Comparison of ENCODE assay signal across 9 mouse cellular contexts in the genomic region with DNA sequence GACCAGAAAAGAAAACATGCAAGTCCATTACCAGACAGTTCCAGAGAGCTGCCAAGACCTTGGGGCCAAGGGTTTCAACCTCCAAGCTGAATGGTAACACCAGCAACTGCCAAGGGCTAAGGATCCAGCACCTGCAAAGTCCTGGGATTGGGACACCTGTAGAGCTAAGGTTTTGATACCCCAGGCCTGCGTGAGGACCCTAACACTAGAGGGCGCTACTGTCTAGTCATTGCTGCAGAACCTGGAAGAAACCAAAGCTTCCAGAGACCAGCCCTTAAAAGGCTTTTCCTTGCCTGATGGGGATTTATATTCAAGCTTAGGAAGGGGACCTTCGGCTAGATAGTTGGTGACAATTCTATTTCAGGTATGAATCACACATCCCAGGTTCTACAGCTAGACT.
A peak's percentile ranks its signal among the peaks of the same experiment; 100 is the strongest.
DNase-seq lines count a peak whose midpoint lies in the region; ATAC-seq and TF ChIP-seq lines count a peak whose summit lies in the region.
"Had no signal": no experiment of that assay in that cellular context is flagged by ENCODE, and none has a peak within 500 bp of the region (broad histone marks: within the 10 kb centered on the region; RNA-seq: fewer than 3 reads in every experiment).

No protein-coding gene starts in this region.

- H3K27me3 ChIP-seq in heart, embryonic 12.5 days (replicated peaks): no peaks in the 10 kb centered on the region
- no peaks in the 10 kb centered on the region for H3K27me3 ChIP-seq in thymus, adult 2 months (ENCODE audit: control insufficient read depth, insufficient read depth, low read length)
- H3K27me3 ChIP-seq in forebrain, embryonic 10.5 days (ENCODE audit: poor library complexity, severe bottlenecking): no peaks in the 10 kb centered on the region
- H3K27me3 ChIP-seq: embryonic facial prominence, embryonic 12.5 days had no signal

- no peak for TF ChIP-seq CTCF in thymus, adult 2 months (IDR thresholded peaks at IDR 0.05; ENCODE audit: borderline replicate concordance, control insufficient read depth, extremely low read depth, insufficient read depth, low read length, poor library complexity)

- H3K4me1 ChIP-seq in heart, embryonic 12.5 days (replicated peaks): no peaks in the 10 kb centered on the region
- H3K4me1 ChIP-seq in thymus, adult 2 months (replicated peaks; ENCODE audit: control insufficient read depth, insufficient read depth, low read length): no peaks in the 10 kb centered on the region
- no peaks in the 10 kb centered on the region for H3K4me1 ChIP-seq in forebrain, embryonic 10.5 days
- H3K4me1 ChIP-seq: embryonic facial prominence, embryonic 12.5 days had no signal

- WGBS in heart, embryonic 12.5 days: 66% methylated on average over 3 of the region's 3 CpGs
- 85% methylated on average over 3 of the region's 3 CpGs for WGBS in thymus, adult 2 months
- 60% methylated on average over 3 of the region's 3 CpGs for WGBS in forebrain, embryonic 10.5 days

- no peak for TF ChIP-seq POLR2A in thymus, adult 2 months (IDR thresholded peaks at IDR 0.05; ENCODE audit: control insufficient read depth, extremely low read depth, insufficient read depth, low read length, poor library complexity)

- no peak overlapping the region for H3K4me2 ChIP-seq in heart, embryonic 12.5 days
- H3K4me2 ChIP-seq: embryonic facial prominence, embryonic 12.5 days had no signal

- no peak for ATAC-seq in heart, embryonic 12.5 days (ENCODE audit: insufficient number of reproducible peaks, low FRiP score)
- ATAC-seq in megakaryocyte, adult 5-6 weeks (ENCODE audit: poor library complexity, severe bottlenecking): no peak

- no peak overlapping the region for H3K9ac ChIP-seq in heart, embryonic 12.5 days
- H3K9ac ChIP-seq: embryonic facial prominence, embryonic 12.5 days had no signal

- H3K4me3 ChIP-seq in heart, embryonic 12.5 days: no peak overlapping the region
- no peak overlapping the region for H3K4me3 ChIP-seq in thymus, adult 2 months (ENCODE audit: control insufficient read depth, insufficient read depth, low read length)
- no peak overlapping the region for H3K4me3 ChIP-seq in forebrain, embryonic 10.5 days
- H3K4me3 ChIP-seq: embryonic facial prominence, embryonic 12.5 days had no signal

- H3K27ac ChIP-seq in heart, embryonic 12.5 days (ENCODE audit: poor library complexity, severe bottlenecking): no peak overlapping the region
- no peak overlapping the region for H3K27ac ChIP-seq in thymus, adult 2 months (ENCODE audit: control insufficient read depth, insufficient read depth, low read length)
- H3K27ac ChIP-seq in forebrain, embryonic 10.5 days: no peak overlapping the region
- H3K27ac ChIP-seq: embryonic facial prominence, embryonic 12.5 days had no signal

- H3K36me3 ChIP-seq in heart, embryonic 12.5 days: no peaks in the 10 kb centered on the region
- no peaks in the 10 kb centered on the region for H3K36me3 ChIP-seq in thymus, adult 2 months (ENCODE audit: control insufficient read depth, insufficient read depth, low read length)
- no peaks in the 10 kb centered on the region for H3K36me3 ChIP-seq in forebrain, embryonic 10.5 days (replicated peaks)
- H3K36me3 ChIP-seq: embryonic facial prominence, embryonic 12.5 days had no signal

- no peaks in the 10 kb centered on the region for H3K9me3 ChIP-seq in heart, embryonic 12.5 days (replicated peaks)
- no peaks in the 10 kb centered on the region for H3K9me3 ChIP-seq in forebrain, embryonic 10.5 days
- H3K9me3 ChIP-seq: embryonic facial prominence, embryonic 12.5 days had no signal

- DNase-seq in heart, postnatal 4 days: peak; percentile 13
- DNase-seq in thymus, postnatal 4 days: peak; percentile 41
- no peak for DNase-seq in thymus, adult 2 months
- DNase-seq in kidney, adult 8-10 months: peak; percentile 13 to 40
- DNase-seq in retina, postnatal 7 days (ENCODE audit: low read depth, low spot score): peak; percentile 2
- DNase-seq in forebrain, embryonic 10.5 days (ENCODE audit: extremely low spot score, low spot score): no peak

Comparison
In these comparisons a context has a peak if more than half of its experiments do, and no peak if none do; other contexts are left out.
1. DNase-seq: peak in heart, postnatal 4 days (single experiment), thymus, postnatal 4 days (single experiment), kidney, adult 8-10 months (2 of 2) and retina, postnatal 7 days (single experiment); none in thymus, adult 2 months (single experiment) and forebrain, embryonic 10.5 days (single experiment).